Mouse (Mus musculus): Measurements from ENCODE around the gene Hpd. TPM values are rescaled to one million over a fixed set of nuclear protein-coding genes. Genes with fewer than 3 reads are reported as not detected.

Hpd gene
- polyA plus RNA-seq, 1 experiment from 2014 or later, result not detected

DNA sequence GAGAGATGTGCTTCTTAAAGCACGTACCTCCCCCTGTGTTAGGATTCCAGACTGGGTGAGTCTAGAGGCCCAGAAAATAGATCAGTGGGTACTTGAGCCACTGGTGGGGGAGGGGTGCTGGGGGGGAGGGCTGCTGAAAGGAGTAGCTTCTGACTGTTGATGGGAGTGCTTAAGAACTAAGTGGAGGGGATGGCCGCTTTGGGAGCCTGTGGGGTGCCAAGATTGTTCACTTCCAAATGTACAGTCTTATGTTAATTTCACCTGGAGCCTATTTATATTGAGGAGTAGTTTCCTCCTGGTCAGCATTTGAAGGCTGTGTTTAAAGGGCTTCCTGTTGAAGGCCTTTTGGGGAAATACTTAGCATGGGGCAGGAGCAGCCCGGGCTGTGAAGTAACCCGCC, 24.6 kb downstream of the Hpd start:
- no peak overlapping the region for H3K27ac ChIP-seq
- no peaks in the 10 kb centered on the region for H3K27me3 ChIP-seq
- H3K4me3 ChIP-seq, result no peak overlapping the region
- no peak overlapping the region for H3K9ac ChIP-seq
- 86% methylated on average over 4 of the region's 4 CpGs for WGBS
- H3K36me3 ChIP-seq, result peaks cover 85% of the 10 kb centered on the region
- H3K9me3 ChIP-seq, result no peaks in the 10 kb centered on the region
- no peak for ATAC-seq (ENCODE audit: insufficient number of reproducible peaks, insufficient read depth, low FRiP score, low TSS enrichment)
- no peaks in the 10 kb centered on the region for H3K4me1 ChIP-seq
- H3K4me2 ChIP-seq (replicated peaks), result no peak overlapping the region

DNA sequence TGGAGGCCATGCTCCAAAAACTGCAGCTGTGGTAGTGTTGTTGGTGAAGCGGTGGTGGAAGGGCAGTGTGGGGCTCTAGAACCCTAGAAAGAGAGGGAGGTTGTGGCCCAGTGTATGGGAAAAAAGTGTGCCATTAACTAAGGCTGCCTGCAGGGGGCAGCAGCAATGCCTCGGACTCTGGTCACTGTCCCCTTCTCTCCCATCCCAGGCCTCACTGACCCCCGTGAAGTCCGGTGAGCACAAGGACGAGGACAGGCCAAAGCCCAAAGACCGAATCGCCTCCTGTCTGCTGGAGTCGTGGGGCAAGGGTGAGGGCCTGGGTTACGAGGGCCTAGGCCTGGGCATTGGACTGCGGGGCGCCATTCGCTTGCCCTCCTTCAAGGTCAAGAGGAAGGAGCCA, 25.8 kb downstream of the Hpd start:
- Histone ChIP-seq H3K4me1 (no peaks in the 10 kb centered on the region), H3K9ac (no peak overlapping the region), H3K27ac (no peak overlapping the region), H3K27me3 (no peaks in the 10 kb centered on the region), H3K4me2 (replicated peaks) (no peak overlapping the region), H3K36me3 (peaks cover 86% of the 10 kb centered on the region), H3K9me3 (no peaks in the 10 kb centered on the region), H3K4me3 (no peak overlapping the region)
- no peak for ATAC-seq (ENCODE audit: insufficient number of reproducible peaks, insufficient read depth, low FRiP score, low TSS enrichment)
- 91% methylated on average over 12 of the region's 12 CpGs for WGBS

DNA sequence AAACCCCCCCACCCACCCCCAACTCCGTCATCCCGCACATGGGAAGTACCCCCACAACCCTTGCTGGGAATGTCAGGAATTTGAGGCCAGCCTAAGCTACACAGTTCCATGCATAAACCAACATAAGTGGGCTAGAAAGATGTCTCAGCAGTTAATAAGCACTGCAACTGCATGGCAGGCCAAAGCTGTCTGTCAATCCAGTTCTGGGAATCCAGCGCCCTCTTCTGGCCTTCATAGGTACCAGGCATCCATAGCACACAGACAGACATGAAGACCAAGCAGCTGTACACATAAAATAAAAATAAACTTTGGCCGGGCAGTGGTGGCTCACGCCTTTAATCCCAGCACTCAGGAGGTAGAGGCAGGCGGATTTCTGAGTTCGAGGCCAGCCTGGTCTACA, 27.1 kb downstream of the Hpd start:
- WGBS, result 56% methylated on average over 7 of the region's 7 CpGs
- Histone ChIP-seq H3K4me1 (peaks cover 9% of the 10 kb centered on the region), H3K4me2 (replicated peaks) (no peak overlapping the region), H3K27ac (no peak overlapping the region), H3K4me3 (no peak overlapping the region), H3K9me3 (no peaks in the 10 kb centered on the region), H3K36me3 (peaks cover 83% of the 10 kb centered on the region), H3K27me3 (no peaks in the 10 kb centered on the region), H3K9ac (no peak overlapping the region)
- ATAC-seq (ENCODE audit: insufficient number of reproducible peaks, insufficient read depth, low FRiP score, low TSS enrichment), result no peak

DNA sequence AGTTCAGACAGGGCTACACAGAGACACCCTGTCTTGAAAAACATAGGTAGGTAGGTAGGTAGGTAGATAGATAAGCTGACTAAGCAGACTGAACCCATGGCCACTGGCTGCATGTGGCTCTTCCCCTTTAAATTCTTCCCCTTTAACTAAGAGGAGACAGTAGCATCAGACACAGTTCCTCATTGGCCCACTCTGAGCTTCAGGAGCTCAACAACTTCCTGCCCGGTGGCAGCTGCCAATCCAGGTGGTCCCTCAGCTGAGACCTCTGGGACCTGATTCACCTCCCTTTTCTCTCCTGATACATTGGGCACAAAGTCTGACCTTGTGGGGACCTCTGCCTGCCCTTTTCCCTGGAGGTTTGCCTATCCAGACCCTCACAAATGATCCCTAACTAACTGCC, 29.6 kb downstream of the Hpd start:
- Histone ChIP-seq H3K4me1 (peaks cover 32% of the 10 kb centered on the region), H3K4me2 (replicated peaks) (no peak overlapping the region), H3K4me3 (no peak overlapping the region), H3K9ac (no peak overlapping the region), H3K36me3 (peaks cover 73% of the 10 kb centered on the region), H3K9me3 (no peaks in the 10 kb centered on the region), H3K27ac (no peak overlapping the region), H3K27me3 (no peaks in the 10 kb centered on the region)
- 62% methylated on average over 1 of the region's 1 CpGs for WGBS
- ATAC-seq (ENCODE audit: insufficient number of reproducible peaks, insufficient read depth, low FRiP score, low TSS enrichment), result no peak

DNA sequence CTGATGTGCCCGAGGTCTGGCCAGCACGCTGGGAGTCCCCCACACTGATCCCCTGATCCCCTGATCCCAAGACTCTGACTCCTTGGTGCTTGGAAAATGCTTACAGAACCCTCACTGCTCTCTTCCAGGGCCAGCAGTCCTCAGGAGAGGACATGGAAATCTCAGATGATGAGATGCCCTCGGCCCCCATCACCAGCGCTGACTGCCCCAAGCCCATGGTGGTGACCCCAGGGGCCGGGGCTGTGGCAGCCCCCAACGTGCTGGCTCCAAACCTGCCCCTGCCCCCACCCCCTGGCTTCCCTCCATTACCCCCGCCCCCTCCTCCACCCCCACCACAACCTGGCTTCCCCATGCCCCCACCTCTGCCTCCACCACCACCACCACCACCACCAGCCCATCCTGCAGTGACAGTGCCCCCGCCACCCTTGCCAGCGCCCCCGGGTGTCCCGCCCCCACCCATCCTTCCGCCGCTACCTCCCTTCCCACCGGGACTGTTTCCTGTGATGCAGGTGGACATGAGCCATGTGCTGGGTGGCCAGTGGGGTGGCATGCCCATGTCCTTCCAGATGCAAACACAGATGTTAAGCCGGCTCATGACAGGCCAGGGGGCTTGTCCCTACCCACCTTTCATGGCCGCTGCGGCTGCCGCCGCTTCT, 30.7 kb downstream of the Hpd start:
- no peak overlapping the region for H3K4me3 ChIP-seq
- H3K4me2 ChIP-seq (replicated peaks), result no peak overlapping the region
- WGBS, result 92% methylated on average over 18 of the region's 19 CpGs
- H3K27me3 ChIP-seq, result no peaks in the 10 kb centered on the region
- no peaks in the 10 kb centered on the region for H3K9me3 ChIP-seq
- H3K36me3 ChIP-seq, result peaks cover 73% of the 10 kb centered on the region
- no peak for ATAC-seq (ENCODE audit: insufficient number of reproducible peaks, insufficient read depth, low FRiP score, low TSS enrichment)
- peaks cover 32% of the 10 kb centered on the region for H3K4me1 ChIP-seq
- no peak overlapping the region for H3K9ac ChIP-seq
- H3K27ac ChIP-seq, result no peak overlapping the region

DNA sequence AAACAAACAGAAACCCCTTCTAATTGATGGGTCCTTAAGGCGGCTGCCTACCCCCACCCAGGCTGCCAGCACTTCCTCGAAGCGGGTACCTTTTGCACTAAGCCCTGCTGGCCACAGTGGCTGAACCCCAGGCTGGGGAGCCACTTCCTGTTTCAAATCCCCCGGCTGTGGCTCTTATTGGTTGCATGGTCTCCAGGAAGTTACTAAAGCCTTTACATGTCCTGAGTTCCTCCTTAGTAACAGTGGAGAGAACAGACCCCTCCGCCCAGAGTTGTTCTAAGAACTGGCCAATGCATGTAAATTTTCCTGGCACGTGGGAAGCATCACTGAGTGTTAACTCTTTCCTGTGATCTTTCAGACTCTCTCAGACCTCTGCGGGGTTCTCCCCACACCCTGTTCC, 31.4 kb downstream of the Hpd start:
- WGBS, result 35% methylated on average over 7 of the region's 7 CpGs
- Histone ChIP-seq H3K27ac (no peak overlapping the region), H3K4me2 (replicated peaks) (peak overlapping the region; percentile 53), H3K9me3 (no peaks in the 10 kb centered on the region), H3K36me3 (peaks cover 77% of the 10 kb centered on the region), H3K4me3 (peak overlapping the region; percentile 30), H3K27me3 (no peaks in the 10 kb centered on the region), H3K9ac (0 out of 2 replicates have a peak overlapping the region, but pooled peaks have one; percentile 7), H3K4me1 (peaks cover 37% of the 10 kb centered on the region)
- no peak for ATAC-seq (ENCODE audit: insufficient number of reproducible peaks, insufficient read depth, low FRiP score, low TSS enrichment)

DNA sequence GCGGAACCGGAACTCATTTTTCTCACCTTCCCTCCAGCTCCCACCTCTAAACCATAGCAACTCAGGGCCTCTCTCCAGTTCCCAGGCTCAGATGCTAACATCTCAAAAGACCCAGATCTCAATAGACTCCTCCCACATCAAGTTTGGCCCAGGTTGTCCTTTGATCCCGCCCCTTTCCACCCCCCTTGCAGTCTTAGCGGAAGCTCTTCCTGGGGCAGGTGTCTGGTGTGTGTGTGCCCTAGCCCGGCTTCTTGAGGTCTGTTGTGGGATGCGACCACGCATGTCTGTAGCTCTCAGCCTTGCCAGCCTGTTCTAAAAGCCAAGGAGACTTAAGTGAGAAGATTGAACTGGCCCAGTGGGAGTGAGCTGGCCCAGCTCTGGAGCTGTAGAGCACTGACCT, 31.9 kb downstream of the Hpd start:
- Histone ChIP-seq H3K27ac (no peak overlapping the region), H3K4me3 (peak overlapping the region; percentile 30)

DNA sequence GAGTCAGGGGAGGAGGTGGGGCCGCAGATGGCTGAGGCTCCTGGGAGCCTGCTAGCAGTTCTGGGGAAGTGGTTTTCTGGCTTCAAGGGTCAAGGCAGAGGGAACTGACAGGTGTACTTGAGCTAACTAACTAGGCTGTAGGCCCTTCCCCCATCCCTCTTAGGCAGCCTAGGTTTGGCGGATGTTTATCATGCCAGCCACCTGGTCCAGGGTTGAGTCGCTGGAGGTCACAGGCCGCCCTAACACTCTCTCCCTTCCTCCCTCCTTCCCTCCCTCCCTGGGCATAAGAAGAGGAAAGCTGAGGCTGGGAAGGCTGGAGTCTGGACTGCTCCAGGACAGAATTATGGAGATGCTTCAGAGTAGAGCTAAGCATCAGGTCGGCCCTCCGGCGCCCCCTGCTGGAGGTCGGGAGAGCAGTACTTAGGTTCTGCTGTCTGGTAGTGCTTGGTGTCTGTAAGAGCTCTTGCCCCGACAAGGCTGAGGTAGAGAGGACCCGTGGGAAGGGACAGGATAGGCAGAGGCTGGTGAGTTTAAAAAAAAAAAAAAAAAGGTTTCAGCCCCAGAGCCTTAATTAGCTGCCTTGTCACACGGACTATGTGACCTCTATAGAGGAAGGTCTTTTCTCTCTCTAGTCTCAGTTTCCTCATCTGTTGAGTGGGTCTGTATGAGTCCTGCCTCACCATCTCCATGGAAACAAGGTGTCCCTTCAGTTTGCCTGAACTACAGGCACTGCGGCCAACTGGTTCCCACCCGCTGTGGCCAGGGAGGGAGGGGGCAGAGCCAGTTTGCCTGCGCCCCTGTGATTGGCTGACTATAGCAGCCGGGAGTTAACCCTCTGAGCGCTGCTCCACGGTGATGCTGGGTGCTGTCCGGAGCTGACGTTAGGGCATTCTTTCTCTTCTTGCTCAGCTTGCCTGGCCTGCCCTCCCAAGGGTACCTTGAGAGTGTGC, 32.8 kb downstream of the Hpd start:
- Histone ChIP-seq H3K4me3 (peak overlapping the region; percentile 30), H3K4me1 (peaks cover 50% of the 10 kb centered on the region), H3K36me3 (peaks cover 72% of the 10 kb centered on the region), H3K27me3 (no peaks in the 10 kb centered on the region), H3K9me3 (no peaks in the 10 kb centered on the region), H3K27ac (0 out of 2 replicates have a peak overlapping the region, but pooled peaks have one; percentile 37), H3K4me2 (replicated peaks) (peak overlapping the region; percentile 53), H3K9ac (peak overlapping the region; percentile 24; the same call in 1 of the 2 replicates)
- ATAC-seq (ENCODE audit: insufficient number of reproducible peaks, insufficient read depth, low FRiP score, low TSS enrichment), result peak; percentile 82
- 6% methylated on average over 19 of the region's 19 CpGs for WGBS

More for the DNA sequence above, 31.9 kb downstream of the Hpd start:
- ATAC-seq (ENCODE audit: insufficient number of reproducible peaks, insufficient read depth, low FRiP score, low TSS enrichment), result no peak
- Histone ChIP-seq H3K9ac (0 out of 2 replicates have a peak overlapping the region, but pooled peaks have one; percentile 7), H3K36me3 (peaks cover 77% of the 10 kb centered on the region), H3K9me3 (no peaks in the 10 kb centered on the region), H3K4me1 (peaks cover 41% of the 10 kb centered on the region), H3K27me3 (no peaks in the 10 kb centered on the region), H3K4me2 (replicated peaks) (peak overlapping the region; percentile 53)
- 37% methylated on average over 7 of the region's 7 CpGs for WGBS

DNA sequence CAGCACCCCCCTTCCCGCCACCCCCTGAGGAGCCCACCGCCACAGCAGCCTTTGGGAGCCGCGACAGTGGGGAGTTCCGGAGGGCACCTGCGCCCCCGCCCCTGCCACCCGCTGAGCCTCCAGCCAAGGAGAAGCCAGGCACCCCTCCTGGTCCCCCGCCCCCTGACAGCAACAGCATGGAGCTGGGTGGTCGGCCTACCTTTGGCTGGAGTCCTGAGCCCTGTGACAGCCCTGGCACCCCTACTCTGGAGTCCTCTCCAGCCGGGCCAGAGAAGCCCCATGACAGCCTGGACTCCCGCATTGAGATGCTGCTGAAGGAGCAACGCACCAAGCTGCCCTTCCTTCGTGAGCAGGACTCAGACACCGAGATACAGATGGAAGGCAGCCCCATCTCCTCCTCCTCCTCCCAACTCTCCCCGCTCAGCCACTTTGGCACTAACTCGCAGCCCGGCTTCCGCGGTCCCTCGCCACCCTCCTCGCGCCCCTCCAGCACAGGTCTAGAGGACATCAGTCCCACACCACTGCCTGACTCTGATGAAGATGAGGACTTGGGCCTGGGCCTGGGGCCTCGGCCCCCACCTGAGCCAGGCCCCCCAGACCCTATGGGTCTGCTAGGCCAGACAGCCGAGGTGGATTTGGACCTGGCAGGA, 34.3 kb downstream of the Hpd start:
- ATAC-seq (ENCODE audit: insufficient number of reproducible peaks, insufficient read depth, low FRiP score, low TSS enrichment), result no peak
- no peak overlapping the region for H3K4me3 ChIP-seq
- H3K9me3 ChIP-seq, result no peaks in the 10 kb centered on the region
- peaks cover 62% of the 10 kb centered on the region for H3K4me1 ChIP-seq
- no peak overlapping the region for H3K27ac ChIP-seq
- H3K36me3 ChIP-seq, result peaks cover 65% of the 10 kb centered on the region
- WGBS, result 87% methylated on average over 25 of the region's 25 CpGs
- no peak overlapping the region for H3K9ac ChIP-seq
- no peak overlapping the region for H3K4me2 ChIP-seq (replicated peaks)
- no peaks in the 10 kb centered on the region for H3K27me3 ChIP-seq

DNA sequence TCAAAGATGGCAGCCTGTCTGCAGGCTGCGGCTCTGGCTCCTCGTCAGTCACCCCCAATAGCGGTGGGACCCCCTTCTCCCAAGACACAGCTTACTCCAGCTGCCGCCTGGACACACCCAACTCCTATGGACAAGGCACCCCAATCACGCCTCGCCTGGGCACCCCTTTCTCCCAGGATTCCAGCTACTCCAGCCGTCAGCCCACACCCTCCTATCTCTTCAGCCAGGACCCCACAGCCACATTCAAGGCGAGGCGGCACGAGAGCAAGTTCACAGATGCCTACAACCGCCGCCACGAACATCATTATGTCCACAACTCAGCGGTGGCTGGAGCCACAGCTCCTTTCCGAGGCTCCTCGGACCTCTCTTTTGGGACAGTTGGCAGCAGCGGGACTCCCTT, 35.0 kb downstream of the Hpd start:
- Histone ChIP-seq H3K9ac (no peak overlapping the region), H3K4me3 (no peak overlapping the region), H3K4me2 (replicated peaks) (no peak overlapping the region), H3K27ac (no peak overlapping the region), H3K9me3 (no peaks in the 10 kb centered on the region), H3K27me3 (no peaks in the 10 kb centered on the region), H3K4me1 (peaks cover 62% of the 10 kb centered on the region), H3K36me3 (peaks cover 58% of the 10 kb centered on the region)
- ATAC-seq (ENCODE audit: insufficient number of reproducible peaks, insufficient read depth, low FRiP score, low TSS enrichment), result no peak
- WGBS, result 83% methylated on average over 17 of the region's 17 CpGs

DNA sequence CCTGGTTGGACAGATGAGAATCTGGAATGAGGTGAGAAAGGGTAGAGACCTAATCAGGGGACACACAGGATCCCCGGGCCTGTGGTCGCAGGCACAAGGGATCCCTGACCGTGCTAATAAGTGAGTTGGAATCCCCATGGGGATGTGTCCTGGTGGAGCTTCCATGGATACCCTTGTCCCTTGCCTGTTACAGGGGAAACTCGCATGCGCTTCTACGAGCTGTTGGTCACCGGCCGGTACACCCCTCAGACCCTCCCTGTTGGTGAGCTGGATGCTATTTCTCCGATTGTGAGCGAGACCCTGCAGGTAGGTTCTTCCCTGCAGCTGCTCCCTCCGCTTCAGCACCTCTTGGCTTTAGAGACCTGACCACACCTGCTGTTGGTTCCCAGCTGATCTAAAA, 36.2 kb downstream of the Hpd start:
- Histone ChIP-seq H3K4me1 (peaks cover 62% of the 10 kb centered on the region), H3K9me3 (no peaks in the 10 kb centered on the region), H3K27ac (no peak overlapping the region), H3K27me3 (no peaks in the 10 kb centered on the region), H3K4me3 (no peak overlapping the region), H3K4me2 (replicated peaks) (no peak overlapping the region), H3K9ac (no peak overlapping the region), H3K36me3 (peaks cover 46% of the 10 kb centered on the region)
- WGBS, result 81% methylated on average over 11 of the region's 11 CpGs
- ATAC-seq (ENCODE audit: insufficient number of reproducible peaks, insufficient read depth, low FRiP score, low TSS enrichment), result no peak

All from embryonic facial prominence, embryonic 12.5 days (tissue).